Mouse (Mus musculus) liver, embryonic 15.5 days (tissue): ENCODE results near the gene Egfem1. TPM values are rescaled to one million over a fixed set of nuclear protein-coding genes. Genes with fewer than 3 reads are reported as not detected.

ENCODE experiments used
- ATAC-seq: fragments of 200-750 bp; cut with Nextera tagmentation; 2 replicates; pipeline ENCODE4 v1.8.0; 2017; ENCODE audit warnings: moderate number of reproducible peaks, mild to moderate bottlenecking, moderate library complexity; ENCODE audit not compliant: insufficient read depth
- H3K27ac ChIP-seq: fragments of 300-500 bp; sonication (generic); replicated peaks from 2 replicates; pipeline ENCODE4 v1.5.1; 2015; ENCODE audit warnings: mild to moderate bottlenecking, inconsistent platforms
- H3K27me3 ChIP-seq: fragments of 300-500 bp; sonication (generic); 2 replicates; pipeline ENCODE4 v1.6.1; 2015; ENCODE audit warnings: mild to moderate bottlenecking, inconsistent platforms
- H3K36me3 ChIP-seq: fragments of 300-500 bp; sonication (generic); replicated peaks from 2 replicates; pipeline ENCODE4 v1.6.1; 2015; ENCODE audit warnings: moderate library complexity, mild to moderate bottlenecking, inconsistent platforms
- H3K4me1 ChIP-seq: fragments of 300-500 bp; sonication (generic); replicated peaks from 2 replicates; pipeline ENCODE4 v1.6.1; 2015; ENCODE audit warnings: inconsistent platforms
- H3K4me2 ChIP-seq: fragments of 300-500 bp; sonication (generic); 2 replicates; pipeline ENCODE4 v1.6.1; 2015; ENCODE audit warnings: moderate library complexity, mild to moderate bottlenecking, inconsistent platforms
- H3K4me3 ChIP-seq: fragments of 300-500 bp; sonication (generic); replicated peaks from 2 replicates; pipeline ENCODE4 v1.5.1; 2015; ENCODE audit warnings: mild to moderate bottlenecking, inconsistent platforms
- H3K9ac ChIP-seq: fragments of 300-500 bp; sonication (generic); 2 replicates; pipeline ENCODE4 v1.6.1; 2015; ENCODE audit warnings: moderate library complexity, mild to moderate bottlenecking, inconsistent platforms
- H3K9me3 ChIP-seq: fragments of 300-500 bp; sonication (generic); replicated peaks from 2 replicates; pipeline ENCODE4 v1.6.1; 2016; ENCODE audit warnings: inconsistent platforms
- WGBS: fragments of 180-500 bp; shearing (Covaris S2); methylation state at CpG from one replicate; pipeline ENCODE4 v1.1.7; 2015; ENCODE audit warnings: mixed read lengths; ENCODE audit not compliant: insufficient replicate concordance; 5-methylcytosine and 5-hydroxymethylcytosine counted together
- polyA plus RNA-seq: library from polyadenylated mRNA; unstranded; fragments of >200 nt; fragmentation: Nextera tagmentation; extraction: Ambion mirVana; gene quantifications from 2 replicates; pipeline ENCODE4 v1.2.1, GENCODE M21; 2015

Gene Egfem1
- polyA plus RNA-seq, 1 experiment from 2014 or later: 0.33 TPM

DNA sequence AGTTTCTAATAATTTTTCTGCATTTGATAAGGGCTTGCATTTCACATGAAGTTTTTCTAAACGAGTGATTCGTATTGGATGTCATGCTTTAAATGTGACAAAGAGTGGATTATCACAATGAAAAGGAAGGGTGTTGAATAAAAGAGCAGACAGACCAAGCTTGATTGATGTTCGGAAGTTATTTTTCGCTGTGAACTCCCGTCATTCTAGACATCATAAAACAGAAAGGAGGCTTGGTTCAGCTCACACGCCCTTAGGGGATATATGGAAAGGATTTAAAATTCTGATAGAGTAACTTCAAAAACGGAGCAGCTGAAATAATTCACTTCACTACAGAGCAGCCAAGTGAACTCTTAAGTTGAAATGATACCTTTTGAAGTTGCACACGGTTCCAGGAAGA, 285.1 kb downstream of the Egfem1 start:
- no peak overlapping the region for H3K9ac ChIP-seq

GRCm38 (mm10) chr3:29370519-29370918, 288.7 kb downstream of the Egfem1 start:
- no peaks in the 10 kb centered on the region for H3K9me3 ChIP-seq
- no peaks in the 10 kb centered on the region for H3K4me1 ChIP-seq
- H3K4me2 ChIP-seq: no peak overlapping the region
- H3K27ac ChIP-seq: no peak overlapping the region
- no peak overlapping the region for H3K9ac ChIP-seq
- no peak overlapping the region for H3K4me3 ChIP-seq
- H3K36me3 ChIP-seq: no peaks in the 10 kb centered on the region
- no peak for ATAC-seq
- no peaks in the 10 kb centered on the region for H3K27me3 ChIP-seq
- 48% methylated on average over 5 of the region's 5 CpGs for WGBS

More for the DNA sequence above, 285.1 kb downstream of the Egfem1 start:
- no peak overlapping the region for H3K27ac ChIP-seq
- 56% methylated on average over 8 of the region's 8 CpGs for WGBS
- H3K4me3 ChIP-seq: no peak overlapping the region
- H3K27me3 ChIP-seq: no peaks in the 10 kb centered on the region
- no peak for ATAC-seq
- no peaks in the 10 kb centered on the region for H3K9me3 ChIP-seq
- H3K36me3 ChIP-seq: no peaks in the 10 kb centered on the region
- H3K4me1 ChIP-seq: no peaks in the 10 kb centered on the region
- H3K4me2 ChIP-seq: no peak overlapping the region

GRCm38 (mm10) chr3:29381255-29381654, 299.4 kb downstream of the Egfem1 start:
- Histone ChIP-seq H3K27me3 (no peaks in the 10 kb centered on the region), H3K27ac (no peak overlapping the region), H3K36me3 (no peaks in the 10 kb centered on the region), H3K4me3 (no peak overlapping the region), H3K4me1 (no peaks in the 10 kb centered on the region), H3K9me3 (no peaks in the 10 kb centered on the region), H3K9ac (no peak overlapping the region), H3K4me2 (no peak overlapping the region)
- no peak for ATAC-seq
- 52% methylated on average over 2 of the region's 2 CpGs for WGBS

DNA sequence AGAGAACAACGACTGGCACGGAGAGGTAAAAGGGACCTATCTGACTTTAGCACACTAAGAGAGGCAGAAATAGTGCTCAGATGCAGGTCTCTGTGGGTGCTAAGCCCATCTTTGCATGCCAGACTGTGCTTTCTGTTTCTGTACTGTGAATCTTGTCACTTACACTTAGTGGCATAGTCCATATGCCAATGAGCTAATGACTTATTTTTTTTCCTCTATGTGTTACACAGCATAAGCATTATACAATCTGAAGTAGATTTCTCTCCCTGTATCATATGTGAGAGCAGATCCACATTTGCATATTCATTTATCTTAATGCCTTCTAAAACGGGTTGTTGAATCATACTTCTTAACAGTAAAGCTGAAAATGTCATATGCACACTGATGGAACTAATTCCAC, 317.2 kb downstream of the Egfem1 start:
- Histone ChIP-seq H3K9me3 (no peaks in the 10 kb centered on the region), H3K4me1 (no peaks in the 10 kb centered on the region), H3K36me3 (no peaks in the 10 kb centered on the region), H3K4me2 (no peak overlapping the region), H3K27me3 (no peaks in the 10 kb centered on the region), H3K27ac (no peak overlapping the region), H3K9ac (no peak overlapping the region), H3K4me3 (no peak overlapping the region)
- WGBS: 66% methylated on average over 3 of the region's 3 CpGs
- no peak for ATAC-seq

DNA sequence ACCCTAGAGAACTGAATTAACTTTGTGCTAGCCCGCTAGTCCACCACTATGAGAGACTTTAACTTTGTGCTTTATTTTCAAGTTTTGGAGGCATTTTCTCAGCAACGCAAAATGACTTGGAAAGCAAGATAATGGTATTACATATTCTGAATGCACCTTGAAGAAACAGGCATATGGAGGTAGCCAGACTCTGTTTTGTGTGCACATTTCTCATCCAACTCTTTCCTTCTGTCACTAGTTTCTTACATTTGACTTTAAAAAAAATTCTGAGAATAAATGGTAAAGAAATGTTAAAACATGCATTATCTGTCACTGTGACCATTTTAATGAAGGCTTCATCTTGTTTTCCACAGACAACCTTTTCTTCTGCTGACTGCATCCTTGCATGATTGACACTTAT, 339.8 kb downstream of the Egfem1 start:
- 62% methylated on average over 2 of the region's 2 CpGs for WGBS

DNA sequence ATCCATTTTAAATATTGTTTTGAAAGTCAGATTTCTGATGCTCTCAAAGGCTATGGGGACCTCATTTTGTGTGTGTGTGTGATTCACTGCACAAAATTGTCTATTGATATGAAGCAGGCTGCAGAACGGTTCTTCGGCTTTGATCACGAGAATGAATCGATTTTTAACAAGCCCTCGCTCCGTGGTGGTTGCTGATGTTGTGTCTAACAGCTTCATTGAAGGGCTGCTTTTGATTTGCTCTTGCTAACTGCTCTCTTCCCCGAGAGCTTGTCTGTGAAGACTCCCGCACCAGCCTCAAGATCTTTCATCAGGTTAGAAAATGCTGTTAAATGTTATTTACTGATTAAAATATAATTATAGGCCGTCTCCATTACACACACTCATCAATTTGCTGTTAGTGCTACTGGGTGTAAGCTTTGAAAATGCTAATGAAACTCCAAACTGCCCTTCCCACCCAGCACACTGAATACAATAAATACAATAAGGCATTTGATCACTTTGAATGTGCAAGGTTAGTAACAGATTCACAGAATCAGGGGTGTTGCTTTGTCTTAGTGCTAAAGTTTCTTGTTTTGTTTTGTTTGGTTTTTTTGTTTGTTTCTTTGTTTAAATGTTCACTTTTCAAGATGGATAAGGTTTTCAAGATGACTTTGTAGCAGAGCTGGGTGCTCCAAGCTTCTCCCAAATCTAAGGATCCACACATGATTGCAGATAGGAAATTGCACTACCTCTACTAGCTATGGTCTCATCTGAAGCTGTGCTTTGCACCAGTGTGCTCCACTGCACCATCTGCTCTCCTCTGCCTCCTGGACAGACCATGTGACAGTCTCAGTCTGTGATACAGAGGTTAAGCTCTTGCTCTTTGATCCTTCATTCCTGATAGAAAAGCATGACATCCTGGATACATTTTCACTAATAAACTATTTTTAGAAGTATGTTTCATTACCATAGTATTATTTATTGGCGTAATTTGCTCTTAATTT, 350.6 kb downstream of the Egfem1 start:
- no peaks in the 10 kb centered on the region for H3K36me3 ChIP-seq
- ATAC-seq: no peak
- H3K4me1 ChIP-seq: no peaks in the 10 kb centered on the region
- WGBS: 64% methylated on average over 10 of the region's 10 CpGs
- H3K4me2 ChIP-seq: no peak overlapping the region
- H3K27ac ChIP-seq: no peak overlapping the region
- H3K27me3 ChIP-seq: no peaks in the 10 kb centered on the region
- H3K9ac ChIP-seq: no peak overlapping the region
- no peaks in the 10 kb centered on the region for H3K9me3 ChIP-seq
- no peak overlapping the region for H3K4me3 ChIP-seq

More for the DNA sequence above, 339.8 kb downstream of the Egfem1 start:
- Histone ChIP-seq H3K27ac (no peak overlapping the region), H3K4me1 (no peaks in the 10 kb centered on the region), H3K9ac (no peak overlapping the region), H3K4me2 (no peak overlapping the region), H3K36me3 (no peaks in the 10 kb centered on the region), H3K4me3 (no peak overlapping the region), H3K9me3 (no peaks in the 10 kb centered on the region), H3K27me3 (no peaks in the 10 kb centered on the region)
- ATAC-seq: no peak

GRCm38 (mm10) chr3:29443024-29443423, 361.2 kb downstream of the Egfem1 start:
- Histone ChIP-seq H3K4me1 (no peaks in the 10 kb centered on the region), H3K4me3 (no peak overlapping the region), H3K27me3 (no peaks in the 10 kb centered on the region), H3K4me2 (no peak overlapping the region), H3K9ac (no peak overlapping the region), H3K36me3 (no peaks in the 10 kb centered on the region), H3K9me3 (no peaks in the 10 kb centered on the region), H3K27ac (no peak overlapping the region)
- 69% methylated on average over 6 of the region's 6 CpGs for WGBS
- ATAC-seq: no peak

GRCm38 (mm10) chr3:29444661-29445060, 362.8 kb downstream of the Egfem1 start:
- 54% methylated on average over 5 of the region's 5 CpGs for WGBS
- ATAC-seq: no peak
- H3K4me3 ChIP-seq: no peak overlapping the region
- no peak overlapping the region for H3K9ac ChIP-seq
- no peaks in the 10 kb centered on the region for H3K27me3 ChIP-seq
- no peaks in the 10 kb centered on the region for H3K4me1 ChIP-seq
- no peaks in the 10 kb centered on the region for H3K36me3 ChIP-seq
- H3K9me3 ChIP-seq: no peaks in the 10 kb centered on the region
- no peak overlapping the region for H3K4me2 ChIP-seq
- H3K27ac ChIP-seq: no peak overlapping the region

GRCm38 (mm10) chr3:29446081-29446480, 364.3 kb downstream of the Egfem1 start:
- Histone ChIP-seq H3K36me3 (no peaks in the 10 kb centered on the region), H3K4me2 (no peak overlapping the region)

DNA sequence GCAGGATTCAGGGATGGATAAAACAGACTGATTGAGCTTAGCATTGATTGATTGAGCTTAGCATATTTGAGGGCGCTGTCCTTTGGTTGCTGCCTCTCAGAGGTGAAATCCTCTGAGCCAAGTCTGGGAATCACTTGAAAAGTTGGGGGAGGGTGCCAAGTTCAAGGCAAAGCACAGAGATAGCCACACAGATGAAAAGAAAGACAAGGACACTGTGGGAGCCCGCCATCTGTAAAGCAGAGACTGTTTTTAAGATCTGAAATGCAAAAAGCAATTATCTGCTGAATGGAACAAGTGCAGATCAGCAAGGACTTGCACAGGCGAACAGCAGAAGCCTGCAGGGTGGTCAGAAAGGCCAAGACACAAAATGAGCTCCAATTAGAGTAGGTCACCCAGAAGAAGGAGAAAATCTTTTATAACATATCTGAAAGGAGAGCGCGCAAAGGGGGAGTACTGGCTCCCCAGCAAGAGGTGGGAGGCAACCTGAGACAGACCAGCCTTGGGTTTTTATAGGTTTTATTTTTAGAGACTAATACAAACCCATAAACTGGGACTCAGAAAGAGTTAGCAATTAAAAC, 367.1 kb downstream of the Egfem1 start:
- H3K27ac ChIP-seq: no peak overlapping the region

More at GRCm38 (mm10) chr3:29446081-29446480, 364.3 kb downstream of the Egfem1 start:
- H3K4me3 ChIP-seq: no peak overlapping the region
- WGBS: 26% methylated on average over 3 of the region's 3 CpGs
- H3K27me3 ChIP-seq: no peaks in the 10 kb centered on the region
- no peaks in the 10 kb centered on the region for H3K4me1 ChIP-seq
- no peak overlapping the region for H3K27ac ChIP-seq
- no peak overlapping the region for H3K9ac ChIP-seq
- ATAC-seq: no peak
- no peaks in the 10 kb centered on the region for H3K9me3 ChIP-seq

GRCm38 (mm10) chr3:29498211-29498610, 416.4 kb downstream of the Egfem1 start:
- H3K4me1 ChIP-seq: no peaks in the 10 kb centered on the region

More for the DNA sequence above, 367.1 kb downstream of the Egfem1 start:
- no peak overlapping the region for H3K4me3 ChIP-seq
- H3K27me3 ChIP-seq: no peaks in the 10 kb centered on the region
- ATAC-seq: no peak
- H3K9ac ChIP-seq: no peak overlapping the region
- H3K4me1 ChIP-seq: no peaks in the 10 kb centered on the region
- H3K9me3 ChIP-seq: no peaks in the 10 kb centered on the region
- H3K36me3 ChIP-seq: no peaks in the 10 kb centered on the region
- H3K4me2 ChIP-seq: no peak overlapping the region
- WGBS: 53% methylated on average over 5 of the region's 5 CpGs

More at GRCm38 (mm10) chr3:29498211-29498610, 416.4 kb downstream of the Egfem1 start:
- Histone ChIP-seq H3K27me3 (no peaks in the 10 kb centered on the region), H3K9me3 (no peaks in the 10 kb centered on the region), H3K9ac (no peak overlapping the region), H3K4me3 (no peak overlapping the region), H3K36me3 (no peaks in the 10 kb centered on the region), H3K4me2 (no peak overlapping the region), H3K27ac (no peak overlapping the region)
- WGBS: 61% methylated on average over 2 of the region's 2 CpGs
- ATAC-seq: no peak
